Mouse (Mus musculus): ENCODE measurements around the gene Slc6a21. TPM values are rescaled to one million over a fixed set of nuclear protein-coding genes. Genes with fewer than 3 reads are reported as not detected.
A peak's percentile ranks its signal among the peaks of the same experiment; 100 is the strongest.

The Slc6a21 gene
- polyA plus RNA-seq, 1 experiment from 2014 or later: not detected

GRCm38 (mm10) chr7:45302626-45303025 is 25.3 kb downstream of the Slc6a21 start:
- no peaks in the 10 kb centered on the region for H3K9me3 ChIP-seq (replicated peaks)
- no peak overlapping the region for H3K4me3 ChIP-seq (replicated peaks)
- no peak overlapping the region for H3K27ac ChIP-seq
- H3K4me2 ChIP-seq: no peak overlapping the region
- H3K4me1 ChIP-seq: peaks cover 22% of the 10 kb centered on the region; the same call in 1 of the 2 replicates
- H3K27me3 ChIP-seq: no peaks in the 10 kb centered on the region
- H3K36me3 ChIP-seq: peaks cover 16% of the 10 kb centered on the region
- no peak for ATAC-seq (replicated peaks; ENCODE audit: low FRiP score)
- H3K9ac ChIP-seq: no peak overlapping the region
- 79% methylated on average over 8 of the region's 8 CpGs for WGBS

GRCm38 (mm10) chr7:45304869-45305268 is 27.6 kb downstream of the Slc6a21 start:
- no peak overlapping the region for H3K9ac ChIP-seq
- H3K9me3 ChIP-seq (replicated peaks): no peaks in the 10 kb centered on the region
- H3K4me3 ChIP-seq (replicated peaks): peak overlapping the region; percentile 22
- H3K4me1 ChIP-seq: peaks cover 32% of the 10 kb centered on the region
- no peaks in the 10 kb centered on the region for H3K27me3 ChIP-seq
- H3K4me2 ChIP-seq: peak overlapping the region; percentile 52
- 16% methylated on average over 13 of the region's 13 CpGs for WGBS
- ATAC-seq (replicated peaks; ENCODE audit: low FRiP score): peak; percentile 52; the same call in 1 of the 2 replicates
- H3K36me3 ChIP-seq: peaks cover 23% of the 10 kb centered on the region
- no peak overlapping the region for H3K27ac ChIP-seq

DNA sequence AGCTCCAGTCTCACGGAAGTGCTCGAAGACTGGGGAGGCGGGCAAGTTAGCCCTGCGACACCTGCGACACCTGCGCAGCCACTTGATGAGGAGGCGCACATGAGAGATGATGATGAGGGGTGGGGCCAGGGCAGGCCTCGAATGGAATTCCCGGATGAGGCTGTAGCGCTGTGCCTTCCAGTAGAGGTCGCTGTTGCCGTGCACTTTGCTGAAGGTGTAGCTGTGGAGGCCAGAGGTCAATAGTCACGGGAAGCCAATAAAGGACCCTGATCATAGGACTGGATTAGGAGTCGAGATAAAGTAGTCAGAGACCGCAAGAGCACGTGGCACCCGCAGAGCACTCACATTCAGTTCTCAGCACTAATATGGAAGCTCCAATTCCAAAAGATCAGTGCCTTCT is 28.0 kb downstream of the Slc6a21 start:
- peak; percentile 72 for ATAC-seq (replicated peaks; ENCODE audit: low FRiP score)
- H3K9me3 ChIP-seq (replicated peaks): no peaks in the 10 kb centered on the region
- no peak overlapping the region for H3K9ac ChIP-seq
- H3K4me2 ChIP-seq: peak overlapping the region; percentile 52
- peak overlapping the region; percentile 22 for H3K4me3 ChIP-seq (replicated peaks)
- H3K4me1 ChIP-seq: peaks cover 28% of the 10 kb centered on the region
- peaks cover 23% of the 10 kb centered on the region for H3K36me3 ChIP-seq
- H3K27ac ChIP-seq: no peak overlapping the region
- no peaks in the 10 kb centered on the region for H3K27me3 ChIP-seq
- WGBS: 8% methylated on average over 17 of the region's 17 CpGs

GRCm38 (mm10) chr7:45308551-45309240 is 31.4 kb downstream of the Slc6a21 start:
- peaks cover 22% of the 10 kb centered on the region for H3K36me3 ChIP-seq
- peaks cover 48% of the 10 kb centered on the region for H3K4me1 ChIP-seq
- H3K27me3 ChIP-seq: no peaks in the 10 kb centered on the region
- H3K4me2 ChIP-seq: no peak overlapping the region
- no peak overlapping the region for H3K4me3 ChIP-seq (replicated peaks)
- no peak overlapping the region for H3K9ac ChIP-seq
- 72% methylated on average over 15 of the region's 15 CpGs for WGBS
- H3K27ac ChIP-seq: no peak overlapping the region
- ATAC-seq (replicated peaks; ENCODE audit: low FRiP score): no peak
- H3K9me3 ChIP-seq (replicated peaks): no peaks in the 10 kb centered on the region

- Histone ChIP-seq H3K27me3 (no peaks in the 10 kb centered on the region), H3K36me3 (peaks cover 19% of the 10 kb centered on the region), H3K4me2 (no peak overlapping the region), H3K4me1 (peaks cover 53% of the 10 kb centered on the region), H3K9me3 (replicated peaks) (no peaks in the 10 kb centered on the region), H3K4me3 (replicated peaks) (no peak overlapping the region), H3K9ac (no peak overlapping the region), H3K27ac (no peak overlapping the region)
- no peak for ATAC-seq (replicated peaks; ENCODE audit: low FRiP score)
- WGBS: 15% methylated on average over 9 of the region's 9 CpGs
These were observed 32.1 kb downstream of the Slc6a21 start for GRCm38 (mm10) chr7:45309455-45309854.

- Histone ChIP-seq H3K9ac (no peak overlapping the region), H3K27me3 (no peaks in the 10 kb centered on the region), H3K4me3 (replicated peaks) (no peak overlapping the region), H3K36me3 (peaks cover 18% of the 10 kb centered on the region; the same call in 1 of the 2 replicates), H3K27ac (peak overlapping the region; percentile 78; the same call in 1 of the 2 replicates), H3K4me1 (peaks cover 53% of the 10 kb centered on the region), H3K9me3 (replicated peaks) (no peaks in the 10 kb centered on the region), H3K4me2 (no peak overlapping the region)
- WGBS: 25% methylated on average over 8 of the region's 8 CpGs
- ATAC-seq (replicated peaks; ENCODE audit: low FRiP score): no peak
These were observed 34.7 kb downstream of the Slc6a21 start for GRCm38 (mm10) chr7:45312023-45312422.

DNA sequence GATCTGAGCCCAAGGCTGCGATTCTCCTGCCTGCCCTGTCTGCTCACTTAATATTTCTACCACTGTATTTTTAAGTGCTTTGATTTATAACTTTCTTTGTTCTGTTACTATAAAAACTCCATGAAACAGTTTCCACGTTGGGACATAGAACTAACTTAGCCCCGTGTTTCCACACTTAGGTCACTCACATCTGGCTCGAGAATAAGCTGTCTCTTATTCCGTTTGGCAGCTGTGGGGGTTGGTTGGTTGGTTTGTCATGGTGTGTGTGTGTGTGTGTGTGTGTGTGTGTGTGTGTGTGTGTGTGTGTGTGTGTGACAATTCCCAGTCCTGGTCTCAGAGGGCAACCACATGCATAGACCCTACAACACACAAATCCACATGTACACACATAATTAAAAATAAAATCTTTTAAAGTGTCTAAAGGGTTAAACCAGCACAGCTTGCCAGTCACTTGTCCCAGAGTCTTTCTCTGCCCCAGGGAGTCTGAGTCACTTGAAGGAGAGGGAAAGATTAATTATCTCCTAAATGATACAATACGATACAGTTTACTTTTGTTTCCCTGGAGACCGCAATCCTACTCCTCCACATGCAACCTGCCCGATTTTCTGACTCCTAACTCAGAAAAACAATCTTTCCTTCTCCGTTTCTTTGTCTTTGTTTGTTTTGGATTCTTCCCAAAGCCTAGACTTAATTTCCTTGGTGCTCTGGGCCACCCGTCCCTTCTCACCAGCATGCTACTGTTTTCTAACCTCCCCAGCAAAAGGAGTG is 35.6 kb downstream of the Slc6a21 start:
- Histone ChIP-seq H3K27me3 (no peaks in the 10 kb centered on the region), H3K36me3 (peaks cover 12% of the 10 kb centered on the region; the same call in 1 of the 2 replicates), H3K9ac (no peak overlapping the region), H3K4me3 (replicated peaks) (no peak overlapping the region), H3K4me2 (peak overlapping the region; percentile 42), H3K27ac (peak overlapping the region; percentile 78), H3K9me3 (replicated peaks) (no peaks in the 10 kb centered on the region), H3K4me1 (peaks cover 53% of the 10 kb centered on the region)
- WGBS: 9% methylated on average over 10 of the region's 10 CpGs
- peak; percentile 61 for ATAC-seq (replicated peaks; ENCODE audit: low FRiP score)

- Histone ChIP-seq H3K27me3 (no peaks in the 10 kb centered on the region), H3K4me1 (peaks cover 50% of the 10 kb centered on the region), H3K27ac (peak overlapping the region; percentile 78), H3K4me3 (replicated peaks) (no peak overlapping the region), H3K4me2 (peak overlapping the region; percentile 42), H3K9ac (no peak overlapping the region), H3K9me3 (replicated peaks) (no peaks in the 10 kb centered on the region), H3K36me3 (peaks cover 13% of the 10 kb centered on the region; the same call in 1 of the 2 replicates)
- 15% methylated on average over 9 of the region's 9 CpGs for WGBS
- no peak for ATAC-seq (replicated peaks; ENCODE audit: low FRiP score)
These were observed 36.2 kb downstream of the Slc6a21 start for GRCm38 (mm10) chr7:45313495-45313894.

- Histone ChIP-seq H3K9me3 (replicated peaks) (no peaks in the 10 kb centered on the region), H3K27me3 (no peaks in the 10 kb centered on the region), H3K4me3 (replicated peaks) (no peak overlapping the region), H3K27ac (peak overlapping the region; percentile 67), H3K9ac (no peak overlapping the region), H3K4me2 (0 out of 2 replicates have a peak overlapping the region, but pooled peaks have one; percentile 7), H3K4me1 (peaks cover 42% of the 10 kb centered on the region), H3K36me3 (peaks cover 17% of the 10 kb centered on the region; the same call in 1 of the 2 replicates)
- ATAC-seq (replicated peaks; ENCODE audit: low FRiP score): 0 out of 2 replicates have a peak, but pooled peaks have one; percentile 45
- 60% methylated on average over 10 of the region's 10 CpGs for WGBS
These were observed 37.9 kb downstream of the Slc6a21 start for GRCm38 (mm10) chr7:45315182-45315701.

DNA sequence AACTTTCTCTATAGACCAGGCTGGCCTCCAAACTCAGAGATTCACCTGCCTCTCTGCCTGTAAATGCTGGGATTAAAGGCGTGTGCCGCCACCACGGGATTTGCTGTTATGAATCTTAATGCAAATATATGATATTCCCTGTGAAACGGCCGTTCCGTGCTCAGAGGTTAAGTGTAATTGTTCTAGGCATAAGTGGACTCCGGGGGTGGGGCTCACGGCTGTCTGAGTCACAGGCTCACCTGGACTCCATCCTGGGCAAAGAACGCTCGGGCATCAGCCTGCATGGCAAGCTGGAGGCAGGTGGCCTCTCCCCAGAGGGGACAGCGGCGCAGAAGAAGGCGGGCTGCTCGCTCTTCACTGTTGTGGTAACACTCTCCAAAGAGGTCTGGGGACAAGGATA is 39.2 kb downstream of the Slc6a21 start:
- H3K27ac ChIP-seq: no peak overlapping the region
- H3K9me3 ChIP-seq (replicated peaks): no peaks in the 10 kb centered on the region
- H3K4me3 ChIP-seq (replicated peaks): no peak overlapping the region
- H3K36me3 ChIP-seq: peaks cover 13% of the 10 kb centered on the region; the same call in 1 of the 2 replicates
- H3K4me2 ChIP-seq: no peak overlapping the region
- WGBS: 92% methylated on average over 14 of the region's 14 CpGs
- peaks cover 41% of the 10 kb centered on the region for H3K4me1 ChIP-seq
- ATAC-seq (replicated peaks; ENCODE audit: low FRiP score): no peak
- H3K9ac ChIP-seq: no peak overlapping the region
- no peaks in the 10 kb centered on the region for H3K27me3 ChIP-seq

- Histone ChIP-seq H3K9ac (no peak overlapping the region), H3K27me3 (no peaks in the 10 kb centered on the region), H3K4me1 (no peaks in the 10 kb centered on the region), H3K9me3 (replicated peaks) (no peaks in the 10 kb centered on the region), H3K27ac (no peak overlapping the region), H3K4me2 (no peak overlapping the region), H3K36me3 (peaks cover 51% of the 10 kb centered on the region), H3K4me3 (replicated peaks) (no peak overlapping the region)
- WGBS: 82% methylated on average over 4 of the region's 4 CpGs
- no peak for ATAC-seq (replicated peaks; ENCODE audit: low FRiP score)
These were observed 44.9 kb downstream of the Slc6a21 start for GRCm38 (mm10) chr7:45322245-45322644.

DNA sequence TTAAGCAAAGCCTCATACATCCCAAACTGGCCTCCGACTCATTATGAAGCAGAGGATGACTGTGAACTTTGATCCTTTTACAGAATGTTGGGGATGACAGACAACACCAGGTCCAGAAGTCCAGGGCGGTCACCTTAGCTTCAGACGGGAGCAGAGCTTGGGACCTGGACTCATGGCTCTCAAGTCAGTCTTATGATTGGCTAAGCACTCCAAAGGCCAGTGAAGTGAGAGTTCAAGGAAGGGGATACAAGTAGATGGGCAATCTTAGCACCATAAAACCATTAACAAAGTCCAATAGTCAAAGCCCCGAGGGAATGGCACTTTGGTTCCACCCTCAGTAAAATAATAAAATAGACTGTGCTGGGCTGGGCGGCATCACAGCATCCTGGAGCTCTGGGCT is 45.8 kb downstream of the Slc6a21 start:
- Histone ChIP-seq H3K27ac (no peak overlapping the region), H3K4me2 (no peak overlapping the region), H3K36me3 (peaks cover 51% of the 10 kb centered on the region), H3K4me1 (no peaks in the 10 kb centered on the region), H3K4me3 (replicated peaks) (no peak overlapping the region), H3K9ac (no peak overlapping the region), H3K9me3 (replicated peaks) (no peaks in the 10 kb centered on the region), H3K27me3 (no peaks in the 10 kb centered on the region)
- ATAC-seq (replicated peaks; ENCODE audit: low FRiP score): no peak
- 48% methylated on average over 5 of the region's 5 CpGs for WGBS

Data from kidney, embryonic 15.5 days (tissue).